Mouse (Mus musculus) adrenal gland, postnatal 36 days (tissue): ENCODE results near the gene Olfml2b. TPM values are rescaled to one million over a fixed set of nuclear protein-coding genes. Genes with fewer than 3 reads are reported as not detected.

Experiments
- DNase-seq, 2 experiments: peaks; one replicate each; pipeline ENCODE4 v3.0.0; 2021; ENCODE audit warnings: mixed read lengths in 1 of 2
- total RNA-seq, 2 experiments: library from RNA; stranded (reverse); gene quantifications; 2 replicates each; pipeline ENCODE4 v1.2.3; 2021

Gene Olfml2b
- total RNA-seq, 2 experiments from 2014 or later, result 6.0 to 8.9 TPM

GRCm38 (mm10) chr1:170696996-170697395 is 52.7 kb downstream of the Olfml2b start:
- DNase-seq, result no peak

DNA sequence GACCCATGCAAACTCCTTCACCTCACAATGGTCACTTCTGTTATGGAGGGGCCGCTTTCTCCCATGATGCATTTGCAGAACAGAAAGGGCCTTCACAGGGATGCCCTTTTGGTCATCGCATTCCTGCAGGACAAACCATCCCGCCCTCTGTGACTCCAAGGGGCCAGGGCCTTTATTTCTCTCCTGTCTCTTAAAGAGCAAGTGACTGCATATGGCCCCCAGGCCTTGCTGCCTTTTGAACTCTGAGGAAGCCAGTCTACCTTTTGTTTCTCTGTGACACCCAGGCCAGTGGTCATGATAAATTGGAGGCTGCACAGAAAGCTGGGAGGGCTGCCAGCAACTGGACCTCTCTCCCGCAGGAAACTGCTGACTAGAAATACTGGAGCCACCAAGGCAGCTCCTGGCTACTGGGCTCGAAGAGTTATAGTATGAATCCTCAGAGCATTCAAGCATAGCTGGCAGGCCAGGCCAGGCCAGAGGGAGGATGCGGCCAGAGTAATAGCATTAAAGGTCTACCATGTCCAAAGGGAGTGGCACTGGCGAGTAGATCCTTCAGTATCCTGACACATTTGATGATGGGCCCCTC is 53.5 kb downstream of the Olfml2b start:
- peak; percentile 52 to 68 for DNase-seq

DNA sequence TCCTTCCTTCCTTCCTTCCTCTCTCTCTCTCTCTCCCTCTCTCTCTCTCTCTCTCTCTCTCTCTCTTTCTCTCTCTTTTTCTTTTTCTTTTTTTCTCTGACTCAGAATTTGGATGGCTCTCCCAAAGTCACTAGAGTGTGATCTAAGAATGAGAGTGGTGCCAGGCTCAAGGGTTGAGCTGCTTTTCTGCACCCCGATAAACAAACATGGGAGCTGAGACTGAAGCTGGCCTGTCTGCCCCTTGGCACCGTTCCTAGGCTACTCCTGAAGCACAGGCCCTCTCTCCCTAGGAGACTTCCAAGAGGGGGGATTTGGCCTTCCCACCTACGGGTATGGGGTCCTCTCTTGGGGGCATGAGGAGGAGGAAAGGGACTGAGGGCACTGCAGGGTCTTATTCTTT is 54.4 kb downstream of the Olfml2b start:
- DNase-seq, result no peak

- DNase-seq, result no peak
Observed at GRCm38 (mm10) chr1:170699553-170699952, 55.2 kb downstream of the Olfml2b start.

GRCm38 (mm10) chr1:170700496-170701027 is 56.2 kb downstream of the Olfml2b start:
- DNase-seq, result no peak

- DNase-seq, result no peak
Observed at GRCm38 (mm10) chr1:170701178-170701577, 56.8 kb downstream of the Olfml2b start.

- DNase-seq, result no peak
Observed at GRCm38 (mm10) chr1:170701582-170701981, 57.2 kb downstream of the Olfml2b start.

- no peak for DNase-seq
Observed at GRCm38 (mm10) chr1:170702263-170702662, 57.9 kb downstream of the Olfml2b start.

- no peak for DNase-seq
Observed at GRCm38 (mm10) chr1:170702958-170703357, 58.6 kb downstream of the Olfml2b start.

GRCm38 (mm10) chr1:170704103-170704502 is 59.8 kb downstream of the Olfml2b start:
- no peak for DNase-seq

- DNase-seq, result no peak
Observed at GRCm38 (mm10) chr1:170704911-170705594, 60.7 kb downstream of the Olfml2b start.

DNA sequence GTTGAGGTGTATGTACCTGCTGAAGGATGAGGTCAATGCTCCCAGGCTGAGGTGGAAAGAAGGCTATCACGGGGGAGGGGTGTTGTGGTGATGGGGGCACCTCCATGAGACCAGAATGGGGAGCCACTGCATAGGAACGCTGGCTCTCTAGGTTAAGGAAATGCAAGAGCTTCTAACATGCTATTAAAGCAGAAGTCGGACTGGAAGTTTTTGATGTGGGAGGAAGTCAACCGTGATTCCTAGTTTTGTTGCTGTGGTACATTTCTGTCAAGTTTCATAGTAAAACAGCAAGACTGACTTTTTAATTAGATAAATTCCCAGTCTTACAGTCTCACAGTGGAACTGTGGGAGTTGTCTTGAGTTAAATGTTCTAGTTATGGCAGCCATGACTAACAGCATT is 61.7 kb downstream of the Olfml2b start:
- DNase-seq, result no peak

GRCm38 (mm10) chr1:170709034-170709433 is 64.7 kb downstream of the Olfml2b start:
- DNase-seq, result no peak

DNA sequence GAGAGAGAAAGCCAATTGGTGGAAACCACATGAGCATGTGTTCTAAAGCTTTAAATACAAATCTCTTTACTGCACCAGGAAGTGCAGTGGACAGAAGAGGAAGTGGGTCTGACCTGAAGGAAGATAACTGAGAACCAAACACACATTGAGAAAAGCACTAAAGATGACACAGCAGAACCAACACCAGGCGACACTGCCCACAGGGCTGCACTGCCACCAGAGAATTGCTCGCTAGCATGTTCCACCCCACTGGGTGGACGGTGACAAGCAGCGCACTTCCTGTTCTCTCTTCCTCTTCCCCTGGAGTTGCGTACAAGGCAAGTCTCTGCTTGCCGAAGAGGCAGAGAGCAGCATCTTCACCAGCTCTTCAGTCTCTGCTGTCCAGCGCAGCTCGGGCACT is 65.1 kb downstream of the Olfml2b start:
- peak in 1 of 2 experiments; percentile 30 for DNase-seq

DNA sequence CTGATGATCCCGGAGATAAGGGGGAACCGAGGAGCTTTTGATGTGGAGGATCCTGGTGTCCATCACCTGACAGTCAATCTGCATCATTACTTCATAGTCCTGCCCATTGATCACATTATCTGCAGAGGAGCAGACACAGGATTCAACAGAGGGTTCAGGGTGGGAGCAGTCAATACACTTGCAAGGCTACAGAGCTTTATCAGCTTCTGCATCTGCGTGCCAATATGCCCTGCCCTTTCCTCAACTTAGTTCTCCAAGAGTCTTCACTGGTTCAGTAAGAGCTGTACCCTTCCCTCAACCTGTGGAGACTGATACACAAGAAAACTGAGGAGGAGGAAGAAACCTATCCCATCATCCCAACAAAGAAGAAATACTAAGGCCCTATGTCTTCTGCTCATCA is 65.6 kb downstream of the Olfml2b start:
- no peak for DNase-seq

GRCm38 (mm10) chr1:170711731-170712130 is 67.4 kb downstream of the Olfml2b start:
- DNase-seq, result no peak

DNA sequence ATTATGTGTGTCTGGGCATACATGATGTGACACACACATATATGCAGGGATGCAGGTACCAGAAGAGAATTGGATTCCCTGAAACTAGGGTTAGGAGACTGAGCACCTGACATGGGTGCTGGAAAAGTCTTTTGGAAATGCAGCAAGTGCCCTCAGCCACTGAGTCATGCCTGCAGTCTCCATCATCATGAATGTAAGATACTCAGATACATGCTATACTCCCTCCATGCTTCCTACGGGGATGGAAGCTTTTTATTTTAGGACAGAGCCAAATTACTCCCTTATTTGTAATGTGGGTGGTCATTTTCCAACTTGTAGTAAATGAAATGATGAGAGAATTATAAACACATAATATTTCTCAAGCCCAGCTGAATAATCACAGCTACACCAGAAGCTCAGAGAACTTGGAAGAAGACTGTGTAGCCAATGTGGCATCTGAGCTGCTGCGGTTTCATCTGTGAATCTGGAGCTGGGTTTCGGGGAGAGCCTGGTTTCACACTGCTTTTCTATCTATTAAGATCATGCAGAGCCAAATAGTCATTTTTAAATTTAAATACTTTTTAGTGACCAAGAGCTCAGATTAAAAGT is 73.0 kb downstream of the Olfml2b start:
- DNase-seq, result no peak

- no peak for DNase-seq
Observed at GRCm38 (mm10) chr1:170718133-170718810, 73.9 kb downstream of the Olfml2b start.

DNA sequence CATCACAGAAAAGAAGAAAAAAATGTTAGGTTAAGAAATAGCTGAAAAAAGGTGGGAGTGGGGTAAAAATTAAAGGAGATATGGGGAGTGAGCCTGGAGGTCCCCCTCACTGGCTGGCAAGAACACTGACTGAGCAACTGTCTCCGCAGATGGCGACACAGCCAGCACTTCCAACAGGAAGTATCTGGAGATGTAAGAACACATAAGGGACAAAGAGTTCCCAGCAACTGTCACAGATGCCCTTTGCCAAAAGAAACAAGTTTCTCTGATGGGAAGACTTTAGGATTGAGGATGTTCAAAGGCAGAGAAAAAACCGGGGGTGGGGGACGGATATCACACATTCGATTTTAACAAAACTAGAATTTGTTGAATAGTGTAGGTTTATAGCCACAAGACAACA is 77.2 kb downstream of the Olfml2b start:
- DNase-seq, result no peak

- peak in 1 of 2 experiments; percentile 18 for DNase-seq
Observed at GRCm38 (mm10) chr1:170728524-170728923, 84.2 kb downstream of the Olfml2b start.

DNA sequence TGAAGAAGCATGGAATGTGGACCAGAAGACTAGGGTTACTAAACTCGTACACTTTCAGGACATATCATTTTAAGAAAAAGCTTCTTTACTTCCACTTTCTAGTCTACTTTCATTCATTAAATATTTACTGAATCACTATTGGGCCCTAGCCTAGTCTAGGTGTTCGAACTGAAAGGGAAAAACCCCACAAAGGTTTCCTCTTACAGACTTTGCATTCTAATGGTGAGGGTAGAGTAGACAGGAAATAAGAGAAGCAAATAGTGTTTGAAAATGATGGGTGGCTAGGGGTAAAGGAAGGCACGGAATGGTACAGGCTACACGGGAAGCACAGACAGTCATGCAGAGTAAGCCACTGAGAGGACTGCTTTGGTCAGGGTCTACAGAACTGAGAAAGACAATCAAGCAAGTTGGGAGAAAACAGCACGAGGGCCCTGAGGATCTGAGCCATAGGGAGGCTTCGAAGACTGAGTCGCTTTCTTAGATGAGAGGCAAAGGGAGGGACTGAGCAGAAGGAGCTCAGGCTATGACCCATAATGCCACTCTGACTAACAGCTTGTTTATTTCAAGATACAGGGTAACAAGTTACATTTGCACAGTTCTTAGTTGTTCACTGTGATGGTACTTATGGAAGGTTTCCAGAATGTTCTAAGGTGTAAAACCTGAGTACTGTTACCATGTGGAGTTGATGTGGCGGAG is 85.1 kb downstream of the Olfml2b start:
- DNase-seq, result no peak
